Mouse (Mus musculus) CD4-positive, CD25-positive, alpha-beta regulatory T cell, adult 2 months (primary cell): ENCODE data around the gene Atp1a4.

Experiments
- DNase-seq: peaks from one replicate; pipeline ENCODE4 v3.0.0-alpha.2; 2012; ENCODE audit warnings: low read depth, low spot score

Gene Atp1a4

DNA sequence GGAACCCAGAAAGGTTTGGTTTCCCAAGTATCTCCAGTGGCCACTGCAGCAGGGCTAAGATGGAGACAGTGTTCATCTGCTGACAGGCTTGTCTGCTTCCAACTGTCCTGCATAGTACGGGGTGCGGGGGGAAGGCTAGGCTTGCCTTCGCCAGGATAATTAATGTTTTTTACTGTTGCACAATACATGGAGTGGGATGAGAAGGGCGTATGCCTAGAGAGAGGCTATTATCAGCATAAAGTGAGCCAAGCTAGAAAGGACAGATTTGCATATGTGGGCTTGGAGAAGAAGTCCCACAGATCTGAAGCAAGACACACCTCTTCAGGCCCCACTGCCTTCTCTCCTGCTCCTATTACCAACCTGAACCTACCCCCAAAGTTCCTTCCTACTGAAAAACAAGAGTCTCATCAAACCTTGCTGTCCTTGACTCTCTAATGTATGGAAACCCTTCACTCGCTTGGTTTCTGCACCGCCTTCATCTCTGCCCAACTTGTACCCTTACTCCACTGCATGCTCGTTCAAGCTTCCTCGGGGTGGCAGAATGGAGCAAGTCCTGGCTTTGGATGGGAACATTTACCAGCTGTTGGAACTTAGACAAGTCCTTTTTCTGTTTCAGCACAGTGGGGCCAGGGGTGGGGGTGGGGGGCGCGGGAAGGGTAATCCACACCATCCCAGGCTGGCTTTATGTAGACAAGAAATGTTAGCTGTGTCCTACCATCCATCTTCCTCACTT lies 23.5 kb upstream of the Atp1a4 start:
- DNase-seq = no peak

DNA sequence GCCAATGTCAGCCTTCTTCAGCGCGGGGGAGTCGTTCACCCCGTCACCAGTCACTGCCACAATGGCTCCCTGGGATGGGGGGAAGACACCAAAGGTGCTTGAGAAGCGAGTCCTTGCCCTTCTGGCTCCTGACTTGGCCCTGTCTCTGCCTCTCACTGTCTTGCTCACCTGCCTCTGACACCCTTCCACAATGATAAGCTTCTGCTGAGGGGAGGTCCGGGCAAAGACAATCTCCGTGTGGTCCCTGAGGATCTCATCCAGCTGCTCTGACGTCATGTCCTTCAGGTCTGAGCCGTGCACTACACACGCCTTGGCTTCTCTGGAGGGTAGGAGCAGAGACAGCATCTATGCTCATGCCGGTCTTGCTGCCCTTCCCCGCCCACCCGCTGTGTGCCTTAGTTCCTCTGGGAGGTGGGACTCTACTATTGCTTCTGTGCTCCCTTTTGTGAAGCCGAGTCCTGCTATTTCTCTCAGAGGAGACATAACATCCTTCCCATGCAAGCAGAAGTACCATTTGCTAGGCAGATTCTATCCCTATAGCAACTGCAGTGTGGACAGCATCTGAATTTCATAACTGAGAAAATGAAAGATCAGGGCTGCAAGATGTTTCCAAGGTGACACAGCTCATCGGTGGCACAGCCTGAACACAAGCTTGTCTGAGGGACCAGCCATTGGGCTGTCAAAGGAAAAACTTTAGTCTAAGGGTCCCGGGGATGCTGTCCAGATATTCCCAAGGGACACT lies 21.7 kb upstream of the Atp1a4 start:
- DNase-seq = no peak

DNA sequence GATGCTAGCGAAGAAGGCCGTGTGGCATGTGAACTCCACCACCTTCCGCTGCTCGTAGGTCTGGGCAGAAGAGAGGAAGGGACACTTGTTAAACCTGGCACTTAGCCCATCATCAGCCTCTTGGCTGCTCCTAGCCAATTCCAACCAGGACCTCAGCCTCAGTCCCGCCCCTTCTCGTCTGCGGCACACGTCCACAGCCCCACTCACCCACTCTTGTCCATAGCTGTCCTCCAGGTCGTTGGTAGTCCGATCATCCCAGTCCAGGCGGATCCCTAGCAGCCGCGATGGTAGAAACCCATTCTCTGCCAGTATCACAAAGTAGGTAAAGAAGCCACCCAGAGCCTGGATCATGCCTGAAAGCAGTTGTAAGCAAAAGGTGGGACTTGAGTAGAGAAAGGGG lies 20.1 kb upstream of the Atp1a4 start:
- DNase-seq = no peak

DNA sequence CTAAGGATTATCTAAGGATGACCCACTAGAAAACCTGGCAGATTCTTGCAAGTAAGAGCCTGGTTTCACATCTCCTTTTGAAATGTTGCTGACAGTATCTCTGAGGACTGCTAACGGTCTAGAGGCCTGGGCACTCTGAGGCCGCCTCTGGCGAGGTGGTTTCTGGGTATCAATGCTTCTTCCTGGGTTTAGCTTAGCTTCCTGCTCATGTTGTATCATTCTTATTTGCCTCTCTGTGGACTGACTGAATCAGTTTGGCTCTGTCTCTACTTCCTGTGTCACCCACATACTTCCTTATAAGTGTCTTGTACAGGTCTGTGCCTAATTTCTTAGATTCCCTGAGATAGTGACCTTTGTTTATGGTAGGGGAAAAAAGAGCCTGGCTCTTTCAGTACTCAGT lies 19.0 kb upstream of the Atp1a4 start:
- DNase-seq = peak; percentile 60

DNA sequence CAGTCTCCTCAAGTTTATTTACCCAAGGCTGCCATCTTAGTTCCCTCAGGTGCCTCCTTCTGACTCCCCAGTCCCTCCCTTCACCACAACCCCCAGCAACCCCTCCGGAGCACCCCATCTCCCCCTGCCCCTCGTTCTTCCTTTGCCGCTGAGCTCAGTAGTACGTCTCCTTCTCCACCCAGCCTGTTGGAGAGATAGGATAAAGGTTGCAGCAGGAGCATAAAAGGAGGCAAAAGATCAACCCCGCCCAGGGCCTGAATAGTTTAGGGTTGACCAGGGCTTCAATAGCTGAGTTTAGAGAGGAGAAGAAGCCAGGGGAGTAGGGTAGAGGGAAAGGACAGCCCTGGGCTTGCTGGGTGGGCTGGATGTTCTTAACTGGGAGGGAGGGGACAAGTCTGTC lies 16.3 kb upstream of the Atp1a4 start:
- no peak for DNase-seq

DNA sequence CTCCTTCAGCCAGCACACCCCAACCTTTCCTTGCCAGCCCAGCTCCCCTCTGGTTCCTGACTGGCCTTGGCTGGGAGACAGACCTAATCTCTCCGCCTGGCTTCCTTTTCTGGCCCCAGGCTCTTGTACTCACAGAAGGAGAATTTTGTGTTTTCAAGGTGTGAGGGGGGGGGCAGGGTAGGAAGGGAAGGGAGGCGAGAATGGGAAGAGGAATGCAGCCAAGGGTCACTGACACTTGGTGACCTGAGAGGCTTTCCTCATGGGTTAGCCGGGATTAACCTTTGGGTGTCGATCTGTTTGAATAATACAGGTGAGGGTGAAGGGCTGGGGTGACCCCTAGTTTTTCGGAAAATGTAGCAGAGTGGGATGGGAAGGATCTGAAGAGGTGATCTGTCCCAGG lies 15.9 kb upstream of the Atp1a4 start:
- DNase-seq = no peak

DNA sequence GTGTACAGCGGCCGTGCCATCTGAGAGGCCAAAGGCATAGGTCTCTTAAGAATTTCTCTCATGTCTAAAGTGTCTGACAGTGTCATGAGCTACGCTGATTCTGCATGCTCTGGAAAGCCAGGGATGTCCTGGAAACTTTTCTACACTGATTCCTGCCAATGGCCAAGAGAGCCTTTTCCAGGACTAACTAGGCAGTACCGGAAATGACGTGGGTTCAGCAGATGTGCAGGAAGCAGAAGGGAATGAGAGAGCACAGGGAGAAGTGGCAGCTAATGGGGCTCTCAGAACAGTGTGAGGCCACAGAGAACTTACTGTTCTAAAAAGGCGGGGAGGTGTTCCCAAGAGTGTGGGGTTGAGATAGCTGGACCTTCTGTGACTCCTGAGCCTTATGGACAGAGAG lies 15.2 kb upstream of the Atp1a4 start:
- DNase-seq = no peak

DNA sequence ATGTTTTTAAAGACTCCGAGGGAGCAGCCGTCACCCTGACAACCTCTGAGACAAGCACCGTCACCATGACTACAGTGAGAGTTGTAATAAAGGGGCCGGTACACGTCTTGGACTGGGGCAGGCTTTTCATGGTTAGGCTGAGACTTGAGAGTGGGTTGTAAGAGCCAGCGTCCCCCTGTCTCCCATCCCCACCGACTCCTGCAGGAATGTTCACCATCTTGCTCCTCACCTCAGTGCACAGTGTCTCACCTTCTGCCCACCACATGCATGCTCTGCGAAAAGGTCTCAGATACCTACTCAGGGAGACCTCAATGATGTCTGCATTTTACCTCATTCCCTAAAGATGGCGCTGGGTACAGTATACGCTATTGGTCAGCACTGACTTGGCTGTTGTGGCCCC lies 13.6 kb upstream of the Atp1a4 start:
- DNase-seq = no peak

DNA sequence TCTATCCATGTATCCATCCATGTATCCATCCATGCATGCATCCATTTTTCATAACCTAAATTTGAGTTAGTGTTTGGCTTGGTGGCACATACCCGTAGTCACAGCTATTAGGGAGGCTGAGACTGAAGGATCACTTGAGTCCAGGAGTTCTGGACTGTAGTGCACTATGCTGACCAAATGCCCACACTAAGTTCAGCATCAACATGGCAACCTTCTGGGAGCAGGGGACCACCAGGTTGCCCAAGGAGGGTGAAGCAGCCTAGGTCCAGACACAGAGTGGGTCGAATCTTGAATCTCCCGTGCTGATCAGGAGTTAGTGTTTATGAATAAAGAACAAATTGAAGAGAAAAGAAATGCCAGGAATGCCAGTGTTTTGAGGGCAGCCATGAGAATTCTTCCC lies 13.0 kb upstream of the Atp1a4 start:
- DNase-seq = no peak

DNA sequence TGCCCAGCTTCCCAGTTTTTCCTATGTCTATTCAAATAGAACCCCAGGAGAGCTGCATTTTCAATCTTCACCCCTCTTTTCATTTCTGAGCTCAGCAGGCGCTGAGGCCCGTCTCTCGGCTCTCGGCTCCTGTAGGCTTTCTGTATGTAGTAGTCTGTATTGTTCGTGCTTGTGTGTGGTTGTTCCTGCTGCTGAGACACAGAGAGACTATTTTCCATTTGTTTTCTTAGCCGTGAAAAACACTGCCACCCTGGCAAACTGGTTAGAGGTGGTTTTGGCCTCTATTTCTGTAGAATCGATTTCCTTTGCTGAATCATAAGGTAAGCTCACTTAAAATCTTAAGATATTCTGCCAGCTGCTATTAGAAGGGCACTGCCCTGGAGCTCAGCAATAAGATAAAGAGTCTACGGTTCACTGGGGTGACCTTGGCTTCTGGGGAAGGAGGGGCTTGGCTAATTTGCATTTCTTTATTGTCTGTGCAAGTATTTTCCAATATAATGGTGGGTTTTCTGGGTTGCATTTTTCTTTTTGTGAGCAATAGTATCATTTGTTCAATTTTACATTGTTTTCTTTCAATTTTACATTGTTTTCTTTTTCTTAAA lies 3.4 kb upstream of the Atp1a4 start, which contains the start of gene Igsf8:
Gene Igsf8, plus strand, starts transcription at position 165 of the 602 bp plus-strand sequence.
- DNase-seq = no peak

DNA sequence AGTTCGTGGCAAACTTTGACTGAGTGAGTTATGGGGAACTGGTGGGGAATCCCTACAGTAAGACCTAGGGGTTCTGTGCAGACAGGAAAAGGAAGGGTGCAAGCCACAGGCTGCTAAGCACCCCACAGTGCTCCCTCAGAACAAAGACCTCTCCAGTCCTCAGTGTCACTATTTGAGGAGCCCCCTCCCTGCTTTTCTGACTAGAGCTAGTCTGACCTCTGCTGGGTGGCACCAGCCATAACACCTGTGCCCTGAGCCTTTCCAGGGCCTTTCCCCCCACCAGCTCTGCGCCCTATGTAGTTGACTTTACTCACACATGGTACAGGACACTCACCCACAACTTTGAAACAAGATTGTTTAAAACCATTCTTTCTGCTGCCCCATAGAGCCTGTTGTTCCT lies 10.5 kb downstream of the Atp1a4 start:
- peak; percentile 65 for DNase-seq

DNA sequence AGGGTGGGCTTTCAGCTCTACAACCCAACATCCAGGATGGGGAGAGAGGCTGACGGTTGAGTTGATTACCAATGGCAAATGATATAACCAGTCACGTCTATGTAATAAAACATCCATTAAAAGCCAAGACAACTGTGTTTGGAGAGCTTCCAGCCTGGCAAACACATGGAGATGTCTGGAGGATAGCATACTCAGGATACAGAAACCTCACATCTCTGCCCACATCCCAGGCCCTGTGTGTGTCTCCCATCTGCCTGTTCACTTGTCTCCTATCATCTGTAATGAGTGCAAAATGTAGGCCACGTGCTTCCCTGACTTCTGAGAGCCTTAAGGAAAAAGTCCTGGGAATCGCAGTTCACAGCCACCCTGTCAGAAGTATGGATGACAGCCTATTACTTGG lies 11.0 kb downstream of the Atp1a4 start:
- DNase-seq = no peak

DNA sequence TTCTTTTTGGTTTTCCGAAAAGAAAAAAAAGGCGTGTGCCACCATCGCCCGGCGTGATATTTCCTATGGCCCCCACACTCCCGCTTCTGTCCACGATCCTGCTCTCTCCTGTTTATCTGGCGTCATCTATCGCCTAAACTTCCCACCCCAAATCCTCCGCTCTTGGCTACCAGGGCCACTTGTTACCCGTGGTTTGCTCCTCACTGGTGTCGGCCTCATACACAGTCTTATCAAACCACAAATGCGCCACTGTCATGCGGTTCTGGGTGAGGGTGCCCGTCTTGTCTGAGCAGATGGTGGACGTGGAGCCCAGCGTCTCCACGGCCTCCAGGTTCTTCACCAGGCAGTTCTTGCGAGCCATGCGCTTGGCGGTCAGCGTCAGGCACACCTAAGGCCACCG lies 13.6 kb downstream of the Atp1a4 start:
- DNase-seq = peak; percentile 7

DNA sequence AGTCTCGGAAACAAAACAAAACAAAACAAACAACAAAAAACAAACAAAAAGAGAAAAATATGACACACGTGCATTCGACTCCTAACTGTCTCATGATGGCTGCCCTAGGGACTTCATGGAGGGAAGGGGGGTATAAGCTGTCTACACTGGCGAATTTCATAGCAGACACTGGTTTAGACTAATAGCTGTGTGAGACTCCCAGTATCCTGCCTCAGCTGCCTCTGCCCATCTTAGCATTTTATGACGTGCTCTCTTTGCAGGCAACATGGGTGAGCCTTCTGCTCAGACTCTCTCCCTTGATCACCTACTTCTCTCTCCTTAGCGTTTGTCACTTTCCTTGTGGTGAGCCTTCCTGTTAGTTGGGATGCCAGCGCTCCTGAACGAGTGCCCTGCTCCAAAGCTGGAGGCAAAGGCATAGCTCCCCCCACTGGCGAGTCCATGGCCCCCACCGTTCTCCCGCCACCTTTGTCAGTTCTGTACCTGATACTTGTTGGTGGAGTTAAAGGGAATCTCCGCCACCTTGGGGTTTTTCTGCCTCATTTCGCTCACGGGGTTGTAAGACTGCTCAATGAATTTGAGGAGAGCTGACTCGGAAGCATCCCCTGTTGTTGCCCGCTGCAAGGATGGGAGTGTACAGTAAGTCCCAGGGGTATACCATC lies 14.5 kb downstream of the Atp1a4 start:
- peak; percentile 8 for DNase-seq

DNA sequence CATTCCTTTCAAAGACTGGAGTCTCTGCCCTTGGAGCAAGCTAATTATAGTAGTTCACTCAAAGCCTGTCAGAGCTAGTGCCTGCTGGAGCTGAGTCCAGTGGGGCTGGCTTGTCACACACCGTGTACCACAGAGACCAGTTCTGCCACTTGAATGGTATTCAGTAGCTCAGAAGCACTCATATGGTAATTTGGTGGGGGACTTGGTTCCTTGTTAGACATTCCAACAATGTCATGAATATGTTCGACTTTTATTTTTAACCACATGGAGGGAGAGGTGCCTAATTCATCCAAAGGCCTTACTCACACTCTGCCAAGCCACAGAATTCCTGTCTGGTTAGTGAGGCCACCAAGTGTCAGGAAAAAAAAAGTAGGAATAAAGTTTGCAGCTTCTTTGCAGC lies 15.8 kb downstream of the Atp1a4 start:
- DNase-seq = no peak

DNA sequence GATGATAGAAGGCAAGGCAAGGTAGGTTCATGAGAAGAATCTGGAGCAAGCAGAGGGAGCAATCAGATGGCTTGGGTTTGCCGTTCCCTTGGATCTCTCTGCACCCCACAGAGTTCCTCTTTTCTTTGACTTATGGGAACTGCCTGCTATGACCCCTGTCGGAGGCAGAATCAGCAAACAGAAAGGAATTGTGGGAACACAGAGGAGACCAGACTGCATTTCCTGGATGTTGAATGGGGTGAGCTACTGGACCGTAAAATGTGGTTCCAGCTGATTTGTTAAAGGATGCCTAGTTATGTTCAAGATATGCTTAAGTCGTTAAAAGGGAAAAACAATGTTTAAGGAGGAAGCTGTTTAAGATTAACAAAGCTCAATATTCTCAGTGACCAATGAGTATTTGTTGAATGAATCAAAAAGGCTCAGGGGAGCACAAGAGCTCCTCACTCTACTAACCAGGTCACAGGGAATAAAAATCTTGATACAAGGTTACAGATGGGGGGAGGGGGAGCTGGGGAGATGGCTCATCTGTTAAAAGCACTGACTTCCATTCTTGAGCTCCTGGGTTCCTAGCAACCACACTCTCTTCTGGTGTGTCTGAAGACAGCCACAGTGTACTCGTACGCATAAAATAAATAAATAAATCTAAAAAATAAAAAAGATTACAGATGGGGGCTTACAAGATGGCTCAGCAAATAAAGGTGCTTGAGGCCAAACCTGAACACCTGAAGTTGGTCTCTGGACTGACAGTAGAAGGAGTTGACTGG lies 17.1 kb downstream of the Atp1a4 start:
- DNase-seq = no peak

DNA sequence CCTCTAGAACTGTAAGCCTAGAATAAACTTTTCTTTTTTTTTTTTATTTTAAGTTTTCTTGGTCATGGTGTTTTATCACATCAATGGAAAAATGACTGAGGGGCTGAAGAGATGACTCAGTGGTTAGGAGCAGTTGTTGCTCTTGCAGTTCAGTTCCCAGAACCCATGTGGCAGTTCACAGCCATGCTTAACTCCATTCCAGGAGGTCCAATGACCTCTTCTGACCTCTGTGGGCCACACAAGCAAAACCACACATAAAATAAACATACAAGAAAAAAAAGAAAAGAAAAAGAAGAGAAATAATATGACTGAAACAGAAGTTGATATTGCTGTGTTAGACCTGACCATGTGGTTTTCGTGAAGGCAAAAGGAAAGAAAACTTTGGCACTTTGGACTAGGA lies 29.0 kb downstream of the Atp1a4 start:
- no peak for DNase-seq

DNA sequence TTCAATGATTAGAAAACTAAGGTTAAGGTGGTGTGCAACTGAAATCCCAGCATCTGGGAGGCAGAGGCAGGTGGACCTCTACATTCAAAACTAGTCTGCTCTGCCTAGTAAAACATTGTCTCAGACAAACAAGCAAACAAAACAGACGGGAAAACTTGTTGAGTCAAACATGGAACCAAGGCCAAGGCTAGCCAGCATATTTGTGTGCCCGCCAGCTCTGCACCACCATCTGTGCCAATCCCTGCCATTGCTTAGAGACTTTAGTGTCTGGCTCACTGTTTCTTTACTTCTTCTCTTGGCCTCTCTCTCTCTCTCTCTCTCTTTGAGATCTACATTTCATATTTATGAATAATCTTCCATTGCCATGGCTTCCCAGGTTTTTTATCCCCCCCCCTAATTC lies 30.0 kb downstream of the Atp1a4 start:
- no peak for DNase-seq

DNA sequence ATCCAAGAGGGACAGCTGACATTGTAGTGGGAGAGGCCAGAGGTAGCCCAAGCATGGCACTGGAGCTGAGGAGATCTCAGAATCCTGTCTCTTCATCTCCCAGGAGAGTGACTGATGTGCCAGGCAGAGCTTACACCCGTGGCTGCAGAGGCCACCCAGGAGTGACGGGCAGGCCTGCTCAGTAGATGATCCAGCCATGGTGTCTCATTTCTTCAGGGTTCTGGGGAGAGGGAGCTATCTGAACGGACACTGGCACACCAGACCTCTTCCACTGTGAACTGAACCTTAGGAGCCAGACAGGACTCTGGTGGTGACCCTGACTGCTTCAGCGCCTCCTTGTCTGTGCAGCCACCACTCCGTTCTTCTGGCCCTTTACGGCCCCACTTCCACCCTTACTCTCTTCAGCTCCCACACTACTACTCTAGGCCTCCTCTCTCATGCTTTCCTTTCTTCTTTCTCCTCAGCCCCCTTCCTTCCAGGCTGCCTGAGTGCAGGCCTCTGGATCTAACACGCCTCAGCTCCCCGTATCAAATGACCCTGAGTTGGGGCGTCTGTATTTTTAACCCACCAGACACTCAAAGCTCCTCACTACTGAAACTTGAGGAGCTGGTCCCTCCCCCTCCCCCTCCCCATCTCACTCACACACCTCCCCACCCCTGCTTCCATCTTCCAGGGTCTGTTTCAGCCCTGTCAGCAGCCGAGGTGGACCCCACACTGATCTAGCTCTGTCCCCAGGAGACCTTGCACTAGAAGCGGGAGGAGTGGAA lies 36.7 kb downstream of the Atp1a4 start:
- DNase-seq = no peak

DNA sequence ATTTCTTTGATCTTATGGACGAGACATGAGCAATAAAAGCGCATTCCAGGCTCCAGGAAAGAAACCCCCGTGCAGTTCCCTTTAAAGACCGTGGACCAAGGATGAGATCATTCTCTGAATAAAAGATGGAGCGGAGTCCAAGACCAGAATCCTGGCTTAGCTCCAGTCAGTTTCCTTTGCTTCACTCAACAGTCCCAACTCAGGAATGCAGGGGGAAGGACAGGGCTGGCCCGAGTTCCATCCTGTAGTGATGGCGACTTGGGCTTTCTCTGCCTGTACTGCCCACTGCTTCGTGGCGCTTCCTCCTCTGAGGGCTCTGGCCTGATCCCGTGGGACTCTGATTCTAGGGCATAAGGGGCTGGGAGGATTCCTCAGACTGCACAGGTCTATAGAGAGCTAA lies 37.8 kb downstream of the Atp1a4 start:
- DNase-seq = no peak
